Mouse (Mus musculus): Measurements from ENCODE around the gene Stag3. TPM values are rescaled to one million over a fixed set of nuclear protein-coding genes. Genes with fewer than 3 reads are reported as not detected.

The Stag3 gene
- polyA plus RNA-seq, 1 experiment from 2014 or later, result 1.6 TPM

- Histone ChIP-seq H3K9ac (peak overlapping the region; percentile 13; the same call in 1 of the 2 replicates), H3K9me3 (replicated peaks) (no peaks in the 10 kb centered on the region), H3K27ac (peak overlapping the region; percentile 47; the same call in 1 of the 2 replicates), H3K4me3 (replicated peaks) (no peak overlapping the region), H3K27me3 (no peaks in the 10 kb centered on the region), H3K4me1 (replicated peaks) (peaks cover 86% of the 10 kb centered on the region), H3K4me2 (no peak overlapping the region), H3K36me3 (peaks cover 46% of the 10 kb centered on the region)
- ATAC-seq (ENCODE audit: low read depth) (no peak), DNase-seq (no peak)
- WGBS (ENCODE audit: insufficient replicate concordance), result 75% methylated on average over 6 of the region's 6 CpGs
Observed at GRCm38 (mm10) chr5:138258542-138258941, 21.5 kb upstream of the Stag3 start.

GRCm38 (mm10) chr5:138258993-138259392 lies 21.0 kb upstream of the Stag3 start:
- Histone ChIP-seq H3K4me1 (replicated peaks) (peaks cover 86% of the 10 kb centered on the region), H3K4me2 (no peak overlapping the region), H3K9ac (peak overlapping the region; percentile 13; the same call in 1 of the 2 replicates), H3K4me3 (replicated peaks) (no peak overlapping the region), H3K27me3 (no peaks in the 10 kb centered on the region), H3K27ac (no peak overlapping the region), H3K36me3 (peaks cover 46% of the 10 kb centered on the region), H3K9me3 (replicated peaks) (no peaks in the 10 kb centered on the region)
- WGBS (ENCODE audit: insufficient replicate concordance), result 64% methylated on average over 7 of the region's 7 CpGs
- ATAC-seq (ENCODE audit: low read depth), result no peak
- DNase-seq, result no peak

- DNase-seq (no peak), ATAC-seq (ENCODE audit: low read depth) (no peak)
- H3K9me3 ChIP-seq (replicated peaks), result no peaks in the 10 kb centered on the region
- peaks cover 46% of the 10 kb centered on the region for H3K36me3 ChIP-seq
- peak overlapping the region; percentile 88; the same call in 1 of the 2 replicates for H3K27ac ChIP-seq
- H3K4me1 ChIP-seq (replicated peaks), result peaks cover 88% of the 10 kb centered on the region
- H3K4me3 ChIP-seq (replicated peaks), result peak overlapping the region; percentile 90
- WGBS (ENCODE audit: insufficient replicate concordance), result 21% methylated on average over 10 of the region's 10 CpGs
- no peaks in the 10 kb centered on the region for H3K27me3 ChIP-seq
- peak overlapping the region; percentile 97 for H3K4me2 ChIP-seq
- H3K9ac ChIP-seq, result peak overlapping the region; percentile 94
Observed at GRCm38 (mm10) chr5:138260051-138260450, 20.0 kb upstream of the Stag3 start.

GRCm38 (mm10) chr5:138260834-138261233 lies 19.2 kb upstream of the Stag3 start:
- H3K36me3 ChIP-seq, result peaks cover 46% of the 10 kb centered on the region
- WGBS (ENCODE audit: insufficient replicate concordance), result 23% methylated on average over 11 of the region's 11 CpGs
- peak overlapping the region; percentile 88 for H3K27ac ChIP-seq
- DNase-seq (no peak), ATAC-seq (ENCODE audit: low read depth) (peak; percentile 66)
- H3K9ac ChIP-seq, result peak overlapping the region; percentile 94
- H3K4me3 ChIP-seq (replicated peaks), result peak overlapping the region; percentile 90
- no peaks in the 10 kb centered on the region for H3K9me3 ChIP-seq (replicated peaks)
- H3K4me2 ChIP-seq, result peak overlapping the region; percentile 97
- peaks cover 87% of the 10 kb centered on the region for H3K4me1 ChIP-seq (replicated peaks)
- H3K27me3 ChIP-seq, result no peaks in the 10 kb centered on the region

- H3K9ac ChIP-seq, result peak overlapping the region; percentile 94
- H3K4me3 ChIP-seq (replicated peaks), result peak overlapping the region; percentile 90
- 42% methylated on average over 4 of the region's 4 CpGs for WGBS (ENCODE audit: insufficient replicate concordance)
- H3K27me3 ChIP-seq, result no peaks in the 10 kb centered on the region
- DNase-seq (no peak), ATAC-seq (ENCODE audit: low read depth) (no peak)
- peaks cover 75% of the 10 kb centered on the region for H3K4me1 ChIP-seq (replicated peaks)
- H3K4me2 ChIP-seq, result peak overlapping the region; percentile 97
- H3K36me3 ChIP-seq, result peaks cover 46% of the 10 kb centered on the region
- peak overlapping the region; percentile 88 for H3K27ac ChIP-seq
- H3K9me3 ChIP-seq (replicated peaks), result no peaks in the 10 kb centered on the region
Observed at GRCm38 (mm10) chr5:138262001-138262400, 18.0 kb upstream of the Stag3 start.

GRCm38 (mm10) chr5:138262582-138263240 lies 17.3 kb upstream of the Stag3 start:
- no peak for ATAC-seq (ENCODE audit: low read depth)

GRCm38 (mm10) chr5:138263260-138264206 lies 16.5 kb upstream of the Stag3 start, which contains the start of gene BC037034:
Gene BC037034 (minus strand): TSS chr5:138264033.
- peaks cover 60% of the 10 kb centered on the region for H3K4me1 ChIP-seq (replicated peaks)
- peak within 1 kb of the TSS; percentile 90 for H3K4me3 ChIP-seq (replicated peaks)
- peak within 1 kb of the TSS; percentile 97 for H3K4me2 ChIP-seq
- 0% methylated on average over 65 of the region's 71 CpGs for WGBS (ENCODE audit: insufficient replicate concordance)
- no peaks in the 10 kb centered on the region for H3K9me3 ChIP-seq (replicated peaks)
- peak; percentile 83 for DNase-seq
- peak within 1 kb of the TSS; percentile 88 for H3K27ac ChIP-seq
- H3K27me3 ChIP-seq, result no peaks in the 10 kb centered on the region
- ATAC-seq (ENCODE audit: low read depth), result peak; percentile 84
- H3K36me3 ChIP-seq, result peaks cover 35% of the 10 kb centered on the region
- peak within 1 kb of the TSS; percentile 94 for H3K9ac ChIP-seq

More at GRCm38 (mm10) chr5:138262582-138263240, 17.3 kb upstream of the Stag3 start:
- Histone ChIP-seq H3K36me3 (peaks cover 42% of the 10 kb centered on the region), H3K9me3 (replicated peaks) (no peaks in the 10 kb centered on the region), H3K4me3 (replicated peaks) (peak overlapping the region; percentile 90), H3K4me1 (replicated peaks) (peaks cover 68% of the 10 kb centered on the region), H3K27ac (peak overlapping the region; percentile 88), H3K27me3 (no peaks in the 10 kb centered on the region), H3K4me2 (peak overlapping the region; percentile 97), H3K9ac (peak overlapping the region; percentile 94)
- no peak for DNase-seq
- 36% methylated on average over 18 of the region's 18 CpGs for WGBS (ENCODE audit: insufficient replicate concordance)

- WGBS (ENCODE audit: insufficient replicate concordance), result 12% methylated on average over 6 of the region's 6 CpGs
- Histone ChIP-seq H3K4me1 (replicated peaks) (peaks cover 53% of the 10 kb centered on the region), H3K9me3 (replicated peaks) (no peaks in the 10 kb centered on the region), H3K4me2 (peak overlapping the region; percentile 97), H3K4me3 (replicated peaks) (peak overlapping the region; percentile 90), H3K9ac (peak overlapping the region; percentile 94), H3K27me3 (no peaks in the 10 kb centered on the region), H3K27ac (peak overlapping the region; percentile 70; the same call in 1 of the 2 replicates), H3K36me3 (peaks cover 28% of the 10 kb centered on the region)
- ATAC-seq (ENCODE audit: low read depth) (no peak), DNase-seq (no peak)
Observed at GRCm38 (mm10) chr5:138264207-138264578, 15.8 kb upstream of the Stag3 start.

GRCm38 (mm10) chr5:138265712-138266111 lies 14.3 kb upstream of the Stag3 start:
- 83% methylated on average over 4 of the region's 4 CpGs for WGBS (ENCODE audit: insufficient replicate concordance)

GRCm38 (mm10) chr5:138267114-138267513 lies 12.9 kb upstream of the Stag3 start:
- Histone ChIP-seq H3K27ac (no peak overlapping the region), H3K9me3 (replicated peaks) (no peaks in the 10 kb centered on the region), H3K4me1 (replicated peaks) (peaks cover 24% of the 10 kb centered on the region), H3K36me3 (no peaks in the 10 kb centered on the region; the same call in 1 of the 2 replicates), H3K4me2 (no peak overlapping the region), H3K27me3 (peaks cover 20% of the 10 kb centered on the region), H3K4me3 (replicated peaks) (no peak overlapping the region), H3K9ac (no peak overlapping the region)
- no peak for DNase-seq
- ATAC-seq (ENCODE audit: low read depth), result no peak
- 74% methylated on average over 3 of the region's 3 CpGs for WGBS (ENCODE audit: insufficient replicate concordance)

More at GRCm38 (mm10) chr5:138265712-138266111, 14.3 kb upstream of the Stag3 start:
- Histone ChIP-seq H3K9me3 (replicated peaks) (no peaks in the 10 kb centered on the region), H3K4me2 (no peak overlapping the region), H3K4me3 (replicated peaks) (no peak overlapping the region), H3K36me3 (peaks cover 13% of the 10 kb centered on the region), H3K27me3 (peaks cover 6% of the 10 kb centered on the region), H3K27ac (no peak overlapping the region), H3K9ac (no peak overlapping the region), H3K4me1 (replicated peaks) (peaks cover 38% of the 10 kb centered on the region)
- ATAC-seq (ENCODE audit: low read depth) (no peak), DNase-seq (no peak)

GRCm38 (mm10) chr5:138268980-138269379 lies 11.1 kb upstream of the Stag3 start:
- no peak overlapping the region for H3K9ac ChIP-seq
- ATAC-seq (ENCODE audit: low read depth) (no peak), DNase-seq (no peak)
- H3K27ac ChIP-seq, result no peak overlapping the region
- H3K9me3 ChIP-seq (replicated peaks), result no peaks in the 10 kb centered on the region
- no peaks in the 10 kb centered on the region; the same call in 1 of the 2 replicates for H3K36me3 ChIP-seq
- H3K4me2 ChIP-seq, result no peak overlapping the region
- 64% methylated on average over 4 of the region's 4 CpGs for WGBS (ENCODE audit: insufficient replicate concordance)
- H3K4me1 ChIP-seq (replicated peaks), result peaks cover 11% of the 10 kb centered on the region
- H3K27me3 ChIP-seq, result peaks cover 37% of the 10 kb centered on the region
- no peak overlapping the region for H3K4me3 ChIP-seq (replicated peaks)
